Mouse (Mus musculus) gastrocnemius, adult 18-20 months (tissue): ENCODE measurements around the gene Wdr31. TPM values are rescaled to one million over a fixed set of nuclear protein-coding genes. Genes with fewer than 3 reads are reported as not detected.

ENCODE experiments used
- DNase-seq: peaks from one replicate; pipeline ENCODE4 v3.0.0; 2021; ENCODE audit warnings: low spot score
- total RNA-seq, 2 experiments: library from RNA; stranded (reverse); gene quantifications; 2 replicates each; pipeline ENCODE4 v1.2.3; 2021

Wdr31 gene
- total RNA-seq, 2 experiments from 2014 or later: 0.25 to 0.64 TPM

DNA sequence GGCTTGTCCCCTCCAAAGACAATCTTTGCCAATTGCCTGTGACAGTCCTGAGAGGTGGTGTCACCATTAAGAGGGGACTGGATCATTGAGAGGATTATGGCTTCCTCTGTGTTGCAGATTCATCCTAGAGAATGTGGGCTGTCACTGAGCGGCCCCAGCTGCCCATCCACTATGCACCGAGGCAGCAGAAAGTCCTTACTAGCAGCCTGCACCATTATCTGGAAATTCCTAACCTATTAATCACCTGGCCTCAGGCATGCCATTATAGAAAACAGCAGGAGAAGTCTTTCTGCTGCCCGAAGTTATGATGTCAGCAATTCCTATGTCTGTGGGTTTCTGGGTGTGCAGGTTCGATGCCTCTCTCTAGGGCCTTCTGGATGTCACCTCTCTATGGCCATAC, 29.7 kb downstream of the Wdr31 start:
- no peak for DNase-seq

DNA sequence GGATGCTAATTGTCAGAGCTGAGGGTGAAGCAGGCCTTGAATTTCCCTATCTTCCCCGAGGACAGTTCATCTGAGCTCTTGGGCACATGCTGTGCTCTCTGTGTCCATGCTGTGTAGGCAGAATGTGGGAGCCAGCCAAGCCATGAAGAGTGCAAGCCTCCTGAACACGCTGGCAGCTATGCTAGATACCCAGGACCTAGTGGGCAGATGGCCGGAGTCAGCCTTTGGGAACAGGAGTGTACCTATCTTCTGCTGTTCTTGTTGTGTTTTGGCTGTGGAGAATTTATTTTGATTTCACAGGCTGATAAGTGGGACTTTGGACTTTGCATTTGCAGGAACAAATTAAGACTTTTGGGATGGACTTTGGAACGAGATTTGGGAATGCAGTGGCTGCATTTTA, 30.2 kb downstream of the Wdr31 start:
- DNase-seq: peak; percentile 19

DNA sequence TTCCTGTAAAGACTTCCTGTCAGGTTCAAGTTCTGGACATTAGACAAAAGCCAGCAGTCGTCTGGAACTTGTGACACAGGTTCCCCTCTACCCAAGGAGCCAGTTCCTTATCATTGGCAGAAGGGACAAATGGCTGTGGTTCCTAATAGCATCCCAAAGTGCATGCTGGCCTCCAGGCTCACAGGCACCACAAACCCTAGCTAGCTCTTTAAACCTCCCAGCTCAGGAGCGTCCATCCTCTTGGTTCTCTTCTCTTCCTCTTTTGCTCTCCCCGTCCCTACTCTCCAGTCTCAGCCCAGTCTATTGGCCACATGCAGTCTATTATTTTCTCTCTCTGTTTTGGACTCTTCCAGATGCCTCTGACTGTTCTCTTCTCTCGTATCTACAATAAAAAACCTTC, 30.9 kb downstream of the Wdr31 start:
- no peak for DNase-seq

DNA sequence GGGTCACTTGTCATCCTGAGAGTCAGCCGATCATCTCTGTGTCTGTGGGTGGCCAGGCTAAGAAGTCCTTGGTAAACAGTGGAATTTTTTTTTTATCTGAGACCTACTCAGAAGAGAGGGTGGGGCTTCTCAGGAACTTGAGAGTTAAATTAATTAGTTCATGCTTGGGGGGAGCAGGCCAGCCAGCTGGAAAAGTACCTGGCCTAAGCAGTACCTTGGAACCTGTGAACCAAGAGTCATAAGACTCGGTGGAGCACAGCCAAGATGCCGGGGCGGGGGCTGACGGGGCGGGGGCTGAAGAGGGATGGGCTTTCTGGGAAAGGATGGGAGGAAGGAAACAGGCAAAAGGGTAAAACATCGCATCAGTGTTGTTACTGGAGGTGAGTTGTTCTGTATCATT, 32.8 kb downstream of the Wdr31 start:
- no peak for DNase-seq

DNA sequence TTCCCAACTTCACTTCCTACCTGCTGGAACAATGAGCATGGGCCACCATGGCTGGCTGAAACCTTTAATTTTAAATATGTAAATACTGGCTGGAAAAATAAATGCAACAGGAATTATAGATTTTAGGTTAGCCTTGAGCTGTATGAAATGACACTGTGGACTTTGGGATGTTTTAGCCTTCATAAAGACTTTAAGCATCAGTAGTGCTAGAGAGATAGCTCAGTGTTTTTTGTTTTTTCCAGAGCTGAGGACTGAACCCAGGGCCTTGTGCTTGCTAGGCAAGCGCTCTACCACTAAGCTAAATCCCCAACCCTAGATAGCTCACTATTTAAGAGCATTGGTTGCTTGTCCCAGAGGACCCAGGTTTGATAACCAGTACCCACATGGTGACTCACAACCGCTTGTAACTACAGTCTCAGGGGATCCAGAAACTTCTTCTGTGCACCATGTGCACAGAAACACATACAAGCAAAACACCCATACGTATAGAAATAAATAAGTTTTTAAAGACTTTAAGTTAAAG, 33.4 kb downstream of the Wdr31 start:
- no peak for DNase-seq

- no peak for DNase-seq
These were observed 35.6 kb downstream of the Wdr31 start, which contains the start of gene Rnf183 for GRCm38 (mm10) chr4:62435081-62435480. TSS of gene Rnf183 (minus strand) at chr4:62435252.

DNA sequence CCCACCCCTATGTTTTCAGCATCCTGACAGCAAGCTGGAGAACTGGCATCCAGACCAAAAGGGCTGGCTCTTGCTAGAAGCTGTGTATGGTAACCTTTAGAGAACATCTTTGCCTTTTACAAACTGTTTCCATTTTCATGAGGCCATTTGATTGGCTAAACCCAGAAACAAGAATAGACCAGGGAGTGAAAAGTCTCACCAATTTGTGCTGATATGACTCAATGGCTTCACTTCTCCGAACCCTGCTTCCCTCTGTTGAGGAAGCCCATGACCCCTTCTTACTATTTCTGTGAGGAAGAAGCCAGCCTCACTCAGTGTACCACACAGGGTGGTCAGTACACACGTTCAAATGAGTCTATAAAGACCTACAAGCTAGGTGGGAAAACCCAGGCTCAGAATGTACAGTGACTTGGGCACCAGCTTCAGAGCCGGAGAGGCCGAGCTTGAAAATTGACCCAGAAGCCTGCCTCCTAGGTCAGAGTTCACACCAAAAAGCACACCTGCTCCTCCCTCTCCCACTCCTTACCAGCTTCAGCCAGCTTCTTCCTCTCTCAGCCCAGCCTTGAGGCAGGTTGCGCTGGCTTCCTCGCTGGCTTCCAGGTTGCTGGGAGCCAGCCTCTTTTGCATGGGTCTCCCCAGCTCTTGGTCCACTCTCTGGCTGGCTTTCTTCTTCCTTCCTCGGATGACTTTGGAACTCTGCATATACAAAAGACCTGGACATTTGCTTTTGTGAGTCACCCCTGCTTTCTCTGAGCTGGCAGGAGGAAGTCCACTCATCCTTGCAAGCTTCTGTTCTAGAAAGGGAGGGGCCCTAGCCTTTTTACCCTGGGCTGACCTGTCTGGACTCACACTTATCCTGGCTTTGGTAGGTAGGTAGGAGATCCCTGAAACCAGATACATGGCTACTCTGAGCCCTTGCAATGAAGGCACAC, 36.5 kb downstream of the Wdr31 start:
- DNase-seq: no peak

- DNase-seq: no peak
These were observed 39.2 kb downstream of the Wdr31 start for GRCm38 (mm10) chr4:62431522-62431921.

DNA sequence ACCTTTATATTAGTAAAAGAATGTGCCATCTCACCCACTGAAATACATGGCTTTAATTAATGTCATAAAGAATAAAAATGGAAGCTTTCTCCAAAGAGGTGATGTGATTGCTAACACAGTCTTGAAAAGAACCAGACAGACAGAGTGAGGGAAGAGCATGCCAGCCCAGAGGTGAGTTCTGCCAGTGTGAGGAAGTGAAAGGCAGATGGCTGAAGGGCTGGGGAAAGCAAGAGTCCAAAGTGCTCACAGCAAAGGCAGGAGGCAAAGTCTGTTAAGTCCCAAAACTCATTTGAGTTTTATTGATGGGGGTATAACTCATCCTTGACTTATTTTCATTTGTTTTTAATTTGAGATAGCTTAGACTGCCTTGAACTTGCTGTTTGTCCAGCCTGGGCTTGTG, 40.0 kb downstream of the Wdr31 start:
- DNase-seq: no peak

DNA sequence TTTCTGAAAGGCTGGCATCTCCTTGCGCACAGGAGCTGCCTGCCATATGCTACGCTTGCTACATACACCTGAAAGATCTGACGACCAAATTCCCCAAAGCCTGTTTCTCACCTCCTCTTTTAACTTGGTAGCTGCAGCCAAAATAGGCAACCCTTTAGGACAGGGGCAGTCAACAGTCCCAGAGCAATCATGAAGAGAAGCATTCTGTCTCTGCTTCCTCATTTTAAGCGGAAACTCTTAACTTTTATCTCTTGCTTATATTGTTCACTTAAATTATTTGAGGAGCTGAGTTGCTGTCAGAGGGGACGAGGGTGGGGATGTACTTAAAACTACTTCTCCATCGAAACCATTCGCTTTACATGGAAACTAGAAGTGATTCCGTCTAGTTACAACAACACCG, 41.1 kb downstream of the Wdr31 start:
- DNase-seq: no peak

- no peak for DNase-seq
These were observed 42.5 kb downstream of the Wdr31 start for GRCm38 (mm10) chr4:62427978-62428758.

DNA sequence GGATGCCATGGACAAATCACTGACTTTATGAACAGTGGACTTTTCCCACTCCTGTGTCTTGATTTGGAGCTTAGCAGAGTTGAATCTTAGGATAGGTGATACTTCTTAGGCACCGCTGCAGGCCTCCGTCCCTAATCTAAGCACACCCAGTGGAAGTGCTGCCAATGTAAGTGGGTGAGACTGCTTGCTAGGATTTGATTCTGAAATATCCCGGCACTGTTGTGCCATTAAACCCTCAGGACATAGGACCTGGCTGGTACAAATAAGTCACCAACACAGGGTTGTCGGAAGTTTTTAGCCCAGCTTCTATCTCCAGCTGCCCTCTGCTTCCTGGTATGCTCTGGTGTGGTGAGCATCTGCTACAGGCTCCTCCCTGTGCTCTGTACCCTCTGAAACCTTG, 44.8 kb downstream of the Wdr31 start:
- no peak for DNase-seq

GRCm38 (mm10) chr4:62419091-62419490, 51.6 kb downstream of the Wdr31 start:
- DNase-seq: no peak

DNA sequence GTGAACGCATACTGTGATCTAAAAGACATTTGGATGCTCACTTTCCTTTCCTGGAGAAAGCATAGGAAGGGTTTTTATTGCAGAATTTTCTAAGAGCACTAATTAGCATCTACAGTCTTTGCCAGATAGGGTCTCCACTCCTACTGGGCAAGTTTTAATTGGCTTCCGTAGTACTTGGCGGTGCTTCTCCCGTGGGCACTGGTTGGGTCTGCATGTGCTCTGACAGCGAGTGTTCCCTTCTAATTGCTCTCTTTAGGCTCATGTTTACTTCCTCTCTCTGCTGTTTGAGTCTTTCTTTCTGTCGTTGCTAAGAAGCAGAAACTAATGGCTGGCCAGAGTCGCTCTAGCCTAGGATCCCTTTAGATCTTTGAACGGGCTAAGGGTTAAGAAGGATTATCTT, 52.2 kb downstream of the Wdr31 start:
- DNase-seq: no peak

DNA sequence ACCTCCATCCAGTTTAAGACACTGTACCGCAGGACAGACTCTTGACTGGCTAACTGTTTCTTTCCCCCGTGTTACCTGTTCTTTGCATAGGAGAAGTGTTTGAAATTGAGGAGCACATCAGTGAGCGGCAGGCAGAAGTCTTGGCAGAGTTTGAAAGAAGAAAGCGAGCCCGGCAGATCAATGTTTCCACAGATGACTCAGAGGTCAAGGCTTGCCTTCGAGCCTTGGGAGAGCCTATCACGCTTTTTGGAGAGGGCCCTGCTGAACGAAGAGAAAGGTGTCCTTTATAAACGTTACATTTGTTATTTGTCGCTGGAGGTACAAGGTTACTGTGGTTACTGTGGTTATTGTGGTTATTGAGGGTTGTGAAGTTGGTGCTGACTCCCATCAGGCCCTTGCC, 59.1 kb downstream of the Wdr31 start:
- no peak for DNase-seq

- no peak for DNase-seq
These were observed 60.4 kb downstream of the Wdr31 start for GRCm38 (mm10) chr4:62410325-62410724.

DNA sequence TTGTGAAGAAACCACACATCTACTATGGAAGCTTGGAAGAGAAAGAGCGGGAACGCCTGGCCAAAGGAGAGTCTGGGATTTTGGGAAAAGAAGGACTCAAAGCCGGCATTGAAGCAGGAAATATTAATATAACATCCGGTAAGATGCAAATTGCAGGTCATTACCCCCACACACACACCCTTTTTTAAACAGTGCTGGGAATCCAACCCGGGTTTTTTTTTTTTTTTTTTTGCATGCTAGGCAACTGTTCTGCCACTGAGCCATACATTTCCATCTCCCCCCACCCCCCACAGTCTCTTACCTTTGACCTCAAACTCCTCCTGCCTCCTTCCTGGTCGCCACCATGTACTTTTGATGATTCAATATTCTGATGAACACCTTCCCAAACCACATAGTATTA, 61.1 kb downstream of the Wdr31 start:
- no peak for DNase-seq

DNA sequence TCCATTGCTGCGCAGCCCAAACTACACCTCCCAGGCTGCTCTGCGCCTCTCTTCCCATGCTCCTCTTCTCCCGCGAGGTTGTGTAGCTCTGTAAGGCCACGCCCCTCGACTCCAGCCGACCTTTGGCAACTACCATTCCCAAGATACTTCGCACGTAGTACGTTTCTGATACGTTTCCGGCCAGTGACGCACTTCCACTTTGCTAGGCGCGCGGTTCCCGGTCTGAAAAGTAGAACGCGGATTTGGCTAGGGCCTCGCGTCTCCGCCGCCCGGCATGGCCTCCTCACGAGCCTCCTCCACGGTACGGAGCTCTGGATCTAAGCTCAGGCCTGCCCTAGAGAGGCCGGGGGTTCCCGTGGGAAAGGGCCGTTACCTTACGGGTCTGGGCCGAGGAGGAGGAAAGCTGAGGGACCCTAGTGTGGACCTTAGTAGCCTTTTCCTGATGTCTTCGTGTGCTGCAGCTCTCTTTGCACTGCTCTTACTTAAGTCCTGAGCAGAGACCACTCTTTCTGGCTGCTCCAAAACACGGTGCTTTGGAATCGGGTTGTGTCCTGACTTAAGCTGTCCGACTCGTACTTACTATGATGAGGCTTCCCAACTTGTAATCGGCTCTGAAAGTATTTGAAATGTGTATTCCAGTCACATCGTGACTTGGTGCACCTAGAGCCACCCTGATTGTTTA, 62.0 kb downstream of the Wdr31 start, which contains the start of the genes Cdc26 and Prpf4:
Gene Cdc26 (minus strand): TSS at position 42 of the 682 bp plus-strand sequence.
Gene Prpf4 (plus strand): TSS at position 197 of the 682 bp plus-strand sequence.
- DNase-seq: peak; percentile 99

GRCm38 (mm10) chr4:62407730-62408582, 62.7 kb downstream of the Wdr31 start:
- peak; percentile 54 for DNase-seq

GRCm38 (mm10) chr4:62406133-62406532, 64.6 kb downstream of the Wdr31 start:
- no peak for DNase-seq

DNA sequence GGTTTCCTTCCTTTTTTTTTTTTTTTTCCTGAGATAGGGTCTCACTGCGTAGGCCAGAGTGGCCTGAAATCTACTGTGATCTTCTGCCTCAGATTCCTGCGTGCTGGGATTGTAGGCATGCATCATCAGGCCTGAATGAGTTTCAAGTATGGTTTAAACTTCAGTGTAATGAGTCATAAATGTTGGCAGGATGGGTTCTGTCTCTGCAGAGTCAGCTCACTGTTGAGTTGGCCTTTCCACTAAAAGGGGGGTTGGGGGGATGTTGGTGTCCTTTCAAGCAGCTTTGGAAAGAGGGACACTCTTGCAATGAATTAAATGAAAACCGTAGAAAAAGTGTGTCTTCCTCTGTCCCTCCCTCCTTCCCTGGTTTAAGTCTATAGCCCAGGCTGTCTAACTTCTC, 71.7 kb downstream of the Wdr31 start:
- peak; percentile 13 for DNase-seq
